Mouse (Mus musculus) CD4-positive, CD25-positive, alpha-beta regulatory T cell, adult 2 months (primary cell): ENCODE data around the gene Dot1l.
A peak's percentile ranks its signal among the peaks of the same experiment; 100 is the strongest.

Experiments used
- DNase-seq: peaks from one replicate; pipeline ENCODE4 v3.0.0-alpha.2; 2012; ENCODE audit warnings: low read depth, low spot score

Dot1l gene

GRCm38 (mm10) chr10:80754594-80755290 is at the start of gene Dot1l:
TSS of gene Dot1l (plus strand) at chr10:80755206.
- DNase-seq = peak; percentile 100

- no peak for DNase-seq
Observed at GRCm38 (mm10) chr10:80705479-80705878, 49.5 kb upstream of the Dot1l start.

- DNase-seq = no peak
Observed at GRCm38 (mm10) chr10:80710834-80711233, 44.2 kb upstream of the Dot1l start.

DNA sequence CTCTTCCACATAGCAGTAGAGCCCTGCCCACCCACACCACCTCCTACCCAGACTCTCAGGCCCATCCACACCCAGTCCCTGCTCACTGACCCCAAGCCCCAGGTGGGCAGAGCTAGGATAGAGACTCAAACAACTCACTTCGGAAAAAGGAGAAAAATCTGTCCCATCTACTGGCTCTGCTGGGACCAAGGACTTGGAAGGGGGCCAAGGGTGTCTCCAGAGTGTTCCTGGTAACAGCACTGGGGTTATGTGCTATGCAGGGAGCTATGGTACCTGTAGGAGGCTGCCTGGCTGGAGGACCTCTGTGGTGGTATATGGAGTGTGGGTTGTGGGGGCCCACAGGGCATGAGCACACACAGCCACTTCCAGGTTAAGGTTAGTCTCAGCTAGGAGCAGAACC is 37.7 kb upstream of the Dot1l start:
- no peak for DNase-seq

- DNase-seq = no peak
Observed at GRCm38 (mm10) chr10:80727369-80728127, 27.5 kb upstream of the Dot1l start.

- DNase-seq = no peak
Observed at GRCm38 (mm10) chr10:80732611-80733101, 22.4 kb upstream of the Dot1l start.

DNA sequence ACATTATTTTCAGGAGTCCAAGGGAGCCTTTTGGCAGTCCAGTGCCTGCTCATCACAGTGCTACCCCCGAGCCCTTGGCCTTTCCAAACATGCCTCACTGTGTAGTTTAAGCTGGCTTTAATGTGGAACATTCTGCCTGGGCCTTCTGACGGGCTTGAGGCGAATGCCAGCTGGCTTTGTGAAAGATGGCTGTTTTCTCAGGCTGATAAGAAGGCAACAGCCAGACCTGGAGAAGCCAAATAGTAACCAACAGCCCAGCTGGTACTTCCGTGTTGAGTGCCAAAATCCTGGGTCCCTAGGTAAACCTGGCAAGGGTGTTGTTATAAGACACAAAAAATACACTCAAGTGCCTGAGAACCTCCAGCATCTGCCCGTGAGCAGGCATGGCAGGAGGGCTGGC is 18.3 kb upstream of the Dot1l start:
- no peak for DNase-seq

DNA sequence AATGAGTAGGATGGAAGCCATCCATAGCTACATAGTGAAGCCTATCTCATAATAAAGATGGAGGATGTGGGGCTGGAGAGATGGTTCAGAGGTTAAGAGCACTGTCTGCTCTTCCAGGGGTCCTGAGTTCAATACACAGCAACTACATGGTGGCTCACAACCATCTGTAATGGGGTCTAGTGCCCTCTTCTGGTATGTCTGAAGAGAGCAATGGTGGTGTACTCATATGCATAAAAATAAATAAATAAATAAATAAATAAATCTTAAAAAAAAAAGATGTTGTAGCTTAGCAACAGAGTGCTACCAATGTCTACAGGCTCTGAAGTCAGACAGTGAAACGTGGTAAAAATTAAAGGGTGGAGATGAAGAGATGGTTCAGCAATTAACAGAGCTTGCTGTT is 16.3 kb upstream of the Dot1l start:
- peak; percentile 56 for DNase-seq

DNA sequence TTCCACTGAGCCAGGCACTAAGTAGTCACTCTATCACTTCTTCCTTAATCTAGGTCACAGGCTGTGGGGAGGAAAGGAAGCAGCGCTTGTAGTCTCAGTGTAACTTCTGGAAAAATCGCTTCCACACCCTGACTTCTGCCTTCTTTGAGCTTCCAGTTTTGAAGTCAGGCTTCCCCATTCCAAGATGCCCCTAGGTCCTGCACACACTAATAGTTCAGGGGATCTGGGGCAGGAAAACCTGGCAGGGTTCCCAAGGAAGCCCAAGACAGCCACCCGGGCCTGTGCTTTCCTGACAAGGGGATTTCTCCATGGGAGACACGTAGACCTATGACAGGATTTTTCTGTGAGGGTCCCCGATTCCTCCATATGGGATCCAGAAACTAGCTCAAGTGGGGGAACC is 13.9 kb upstream of the Dot1l start:
- DNase-seq = peak; percentile 22

- DNase-seq = no peak
Observed at GRCm38 (mm10) chr10:80741634-80742179, 13.3 kb upstream of the Dot1l start.

- DNase-seq = peak; percentile 99
Observed at GRCm38 (mm10) chr10:80742180-80742978, 12.6 kb upstream of the Dot1l start, which contains the start of gene Ap3d1. TSS of gene Ap3d1 (minus strand) at chr10:80742264.

GRCm38 (mm10) chr10:80744262-80744661 is 10.7 kb upstream of the Dot1l start:
- DNase-seq = peak; percentile 51

GRCm38 (mm10) chr10:80747410-80747809 is 7.6 kb upstream of the Dot1l start:
- peak; percentile 89 for DNase-seq

DNA sequence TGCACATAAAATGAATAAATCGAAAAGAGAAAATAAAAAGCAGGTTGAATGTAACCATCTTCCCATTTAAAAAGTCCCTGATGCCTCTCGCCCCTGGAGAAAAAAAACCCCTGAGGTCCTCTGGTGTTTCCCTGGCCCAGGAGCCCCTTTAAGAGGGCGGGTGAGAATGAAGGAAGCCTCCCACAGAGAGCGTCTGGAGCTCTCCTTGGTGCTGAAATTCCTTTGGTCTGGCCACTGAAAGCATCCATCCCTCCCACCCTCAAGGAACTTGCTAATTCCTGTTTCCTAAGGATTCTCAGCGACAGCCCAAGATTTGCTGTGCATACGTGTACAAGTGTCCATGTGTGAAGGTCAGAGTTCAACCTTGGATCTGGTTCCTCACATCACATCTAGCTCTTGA is 6.4 kb upstream of the Dot1l start:
- peak; percentile 74 for DNase-seq

DNA sequence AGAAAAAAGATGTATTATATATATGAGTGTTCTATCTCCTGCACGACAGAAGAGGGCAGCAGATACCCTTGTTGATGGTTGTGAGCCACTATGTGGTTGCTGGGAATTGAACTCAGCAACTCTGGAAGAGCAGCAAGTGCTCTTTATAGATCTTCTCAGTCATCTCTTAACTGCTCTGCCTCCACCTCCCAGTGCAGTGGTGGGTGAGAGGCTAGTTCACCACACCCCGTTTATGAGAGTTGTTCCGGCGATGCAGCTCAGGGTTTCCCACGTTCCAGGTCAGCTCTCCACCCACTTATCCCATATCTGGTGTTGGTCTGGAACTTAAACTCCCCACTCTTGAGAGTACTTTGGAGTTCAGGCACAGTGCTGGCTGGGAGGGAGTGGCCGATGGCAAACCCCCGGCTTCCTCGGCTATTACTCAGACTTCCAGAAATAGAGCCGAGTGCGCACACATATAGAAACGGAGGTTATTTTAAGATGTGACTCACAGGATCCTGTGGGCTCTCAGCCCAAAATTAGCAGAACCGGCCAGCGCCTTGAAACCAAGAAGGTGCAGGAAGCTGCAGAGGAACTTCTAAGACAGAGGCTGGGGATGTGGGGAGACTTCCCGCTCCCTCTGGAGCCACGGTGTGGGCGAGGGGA is 3.7 kb upstream of the Dot1l start:
- peak; percentile 78 for DNase-seq

- DNase-seq = peak; percentile 84
Observed at GRCm38 (mm10) chr10:80752079-80752625, 2.9 kb upstream of the Dot1l start.

GRCm38 (mm10) chr10:80755291-80756015 is 447 bp downstream of the Dot1l start:
- no peak for DNase-seq

- DNase-seq = no peak
Observed at GRCm38 (mm10) chr10:80756099-80756498, 1.1 kb downstream of the Dot1l start.

- DNase-seq = no peak
Observed at GRCm38 (mm10) chr10:80756509-80756908, 1.5 kb downstream of the Dot1l start.

DNA sequence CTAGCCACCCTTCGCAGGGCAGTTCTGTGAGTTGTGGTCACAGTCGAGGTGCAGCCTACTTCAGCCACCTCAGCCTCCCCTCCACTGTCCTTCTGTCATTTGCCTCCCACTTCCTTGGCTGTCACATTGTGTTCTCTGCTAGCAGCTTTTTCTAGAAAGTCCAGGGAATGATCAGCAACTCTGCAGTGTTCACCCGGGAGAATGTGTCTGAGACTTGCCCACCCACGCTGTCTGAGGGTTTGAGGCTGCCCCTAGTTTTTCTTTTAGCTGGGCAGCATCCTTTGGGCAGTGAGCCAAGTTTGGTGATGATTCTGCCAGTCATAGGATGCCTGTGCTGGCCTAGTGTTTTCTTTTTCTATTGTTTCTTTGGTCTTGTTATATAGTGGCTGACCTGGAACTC is 2.0 kb downstream of the Dot1l start:
- peak; percentile 42 for DNase-seq
